Mouse (Mus musculus): ENCODE results near the gene Lmod2. TPM values are rescaled to one million over a fixed set of nuclear protein-coding genes. Genes with fewer than 3 reads are reported as not detected.

Lmod2 gene
- total RNA-seq, 1 experiment from 2014 or later = not detected

Other genes starting within 250 kb of the Lmod2 start
- not detected in 2 replicates for gene Iqub, start 82.7 kb upstream of the Lmod2 start, total RNA-seq (2017)
- gene Ndufa5, start 69.7 kb upstream of the Lmod2 start, total RNA-seq (2017) = 205 and 225 TPM in 2 replicates
- gene Asb15, start 69.6 kb upstream of the Lmod2 start, total RNA-seq (2017) = not detected in 2 replicates
- 9.5 and 17.6 TPM in 2 replicates for gene Wasl, start 67.2 kb downstream of the Lmod2 start, total RNA-seq (2017)
- gene Hyal6, start 135.5 kb downstream of the Lmod2 start, total RNA-seq (2017) = not detected in 2 replicates
- not detected in 2 replicates for gene Hyal4, start 150.6 kb downstream of the Lmod2 start, total RNA-seq (2017)
- not detected in 2 replicates for gene Spam1, start 193.4 kb downstream of the Lmod2 start, total RNA-seq (2017)